Mouse (Mus musculus) forebrain, postnatal 0 days (tissue): Measurements from ENCODE around the gene Synrg. TPM values are rescaled to one million over a fixed set of nuclear protein-coding genes. Genes with fewer than 3 reads are reported as not detected.

Source experiments
- ATAC-seq: fragments of 200-750 bp; cut with Nextera tagmentation; 2 replicates; pipeline ENCODE4 v1.8.0; 2017; ENCODE audit warnings: mild to moderate bottlenecking, moderate library complexity
- DNase-seq: peaks from one replicate; pipeline ENCODE4 v3.0.0-alpha.2; 2015
- H3K27ac ChIP-seq: fragments of 300-500 bp; sonication (generic); 2 replicates; pipeline ENCODE4 v1.5.1; 2014; ENCODE audit warnings: low read depth, mild to moderate bottlenecking, antibody characterized with exemption, low read length, moderate library complexity, mixed read lengths
- H3K27me3 ChIP-seq: fragments of 300-500 bp; sonication (generic); 2 replicates; pipeline ENCODE4 v1.6.1; 2014; ENCODE audit warnings: mild to moderate bottlenecking, low read length, mixed read lengths; ENCODE audit not compliant: insufficient read depth
- H3K36me3 ChIP-seq: fragments of 300-500 bp; sonication (generic); 2 replicates; pipeline ENCODE4 v1.6.1; 2014; ENCODE audit warnings: mild to moderate bottlenecking, moderate library complexity; ENCODE audit not compliant: insufficient read depth
- H3K4me1 ChIP-seq: fragments of 300-500 bp; sonication (generic); 2 replicates; pipeline ENCODE4 v1.6.1; 2014; ENCODE audit warnings: antibody characterized with exemption; ENCODE audit not compliant: insufficient read depth
- H3K4me2 ChIP-seq: fragments of 300-500 bp; sonication (generic); 2 replicates; pipeline ENCODE4 v1.6.1; 2014; ENCODE audit warnings: low read depth, mild to moderate bottlenecking, moderate library complexity
- H3K4me3 ChIP-seq: fragments of 300-500 bp; sonication (generic); 2 replicates; pipeline ENCODE4 v1.5.1; 2014; ENCODE audit warnings: low read depth, low read length, mixed read lengths
- H3K9ac ChIP-seq: fragments of 300-500 bp; sonication (generic); 2 replicates; pipeline ENCODE4 v1.6.1; 2014; ENCODE audit warnings: mild to moderate bottlenecking
- H3K9me3 ChIP-seq: fragments of 300-500 bp; sonication (generic); 2 replicates; pipeline ENCODE4 v1.6.1; 2016; ENCODE audit warnings: low read length
- CTCF ChIP-seq: sonication (generic); IDR thresholded peaks from 2 replicates; pipeline ENCODE4 v1.5.1; 2016; ENCODE audit warnings: antibody characterized with exemption, control low read depth, low read depth
- WGBS: fragments of 180-500 bp; shearing (Covaris S2); extraction: QIAGEN DNeasy Blood & Tissue Kit; methylation state at CpG from one replicate; pipeline ENCODE4 v1.1.7; 2014; 5-methylcytosine and 5-hydroxymethylcytosine counted together
- polyA plus RNA-seq: library from polyadenylated mRNA; unstranded; fragments of >200 nt; fragmentation: Nextera tagmentation; extraction: Ambion mirVana; gene quantifications from 2 replicates; pipeline ENCODE4 v1.2.1, GENCODE M21; 2015
- total RNA-seq: library from RNA; depleted of rRNA; stranded (reverse); fragments of >200 nt; gene quantifications from 2 replicates; pipeline ENCODE4 v1.2.3, GENCODE M21; 2014

Gene Synrg
- total and polyA plus RNA-seq, 2 experiments from 2014 or later, result 18.6 to 52.1 TPM

- Histone ChIP-seq H3K27me3 (no peaks in the 10 kb centered on the region), H3K4me3 (no peak overlapping the region), H3K36me3 (peaks cover 86% of the 10 kb centered on the region), H3K9ac (no peak overlapping the region), H3K27ac (no peak overlapping the region), H3K9me3 (no peaks in the 10 kb centered on the region), H3K4me2 (no peak overlapping the region), H3K4me1 (no peaks in the 10 kb centered on the region)
- TF ChIP-seq CTCF, result no peak
- 81% methylated on average over 4 of the region's 4 CpGs for WGBS
- no peak for DNase-seq
- ATAC-seq, result no peak
These were observed 35.2 kb downstream of the Synrg start for GRCm38 (mm10) chr11:83999411-83999915.

- no peak for TF ChIP-seq CTCF
- Histone ChIP-seq H3K9me3 (no peaks in the 10 kb centered on the region), H3K27me3 (no peaks in the 10 kb centered on the region), H3K9ac (no peak overlapping the region), H3K4me1 (no peaks in the 10 kb centered on the region), H3K4me3 (no peak overlapping the region), H3K4me2 (no peak overlapping the region), H3K27ac (no peak overlapping the region), H3K36me3 (peaks cover 85% of the 10 kb centered on the region)
- WGBS, result 91% methylated on average over 3 of the region's 3 CpGs
- DNase-seq (no peak), ATAC-seq (no peak)
These were observed 37.0 kb downstream of the Synrg start for GRCm38 (mm10) chr11:84001257-84001656.

DNA sequence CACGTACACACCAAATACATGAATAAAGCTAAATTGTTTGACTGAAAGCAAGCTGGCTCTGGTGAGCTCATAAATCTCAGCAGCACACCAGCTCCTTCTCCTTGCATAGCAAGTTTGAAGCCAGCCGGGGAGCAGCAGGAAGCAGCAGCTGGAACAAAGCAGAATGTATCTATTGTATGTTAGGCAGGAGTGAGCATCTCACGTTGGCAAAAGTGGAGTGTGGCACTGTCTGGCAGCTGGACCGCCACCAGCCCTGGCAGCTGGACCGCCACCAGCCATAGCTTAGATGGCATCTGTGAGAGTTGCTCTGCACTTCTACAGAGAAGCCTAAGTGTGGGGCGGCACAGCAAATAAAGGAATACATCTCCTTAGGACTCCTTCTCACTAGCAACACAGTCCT is 39.8 kb downstream of the Synrg start:
- WGBS, result 83% methylated on average over 6 of the region's 6 CpGs
- no peak for ATAC-seq
- H3K36me3 ChIP-seq, result peaks cover 72% of the 10 kb centered on the region

DNA sequence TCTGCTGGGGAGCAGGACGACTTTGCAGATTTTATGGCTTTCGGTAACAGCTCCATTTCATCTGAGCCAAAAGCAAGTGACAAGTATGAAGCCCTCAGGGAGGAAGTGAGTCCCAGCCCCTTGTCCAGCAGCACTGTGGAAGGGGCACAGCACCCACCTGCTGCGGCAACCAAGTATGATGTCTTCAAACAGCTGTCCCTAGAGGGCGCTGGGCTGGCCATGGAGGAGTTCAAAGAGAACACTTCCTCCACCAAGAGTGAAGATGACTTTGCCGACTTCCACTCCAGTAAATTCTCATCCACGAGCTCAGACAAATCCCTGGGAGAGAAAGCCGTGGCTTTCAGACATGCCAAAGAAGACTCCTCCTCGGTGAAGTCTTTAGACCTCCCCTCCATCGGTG is 44.8 kb downstream of the Synrg start:
- DNase-seq, result no peak
- H3K9me3 ChIP-seq, result no peaks in the 10 kb centered on the region

More for the DNA sequence above, 39.8 kb downstream of the Synrg start:
- Histone ChIP-seq H3K4me1 (no peaks in the 10 kb centered on the region), H3K27ac (no peak overlapping the region), H3K4me2 (no peak overlapping the region), H3K27me3 (no peaks in the 10 kb centered on the region), H3K9me3 (no peaks in the 10 kb centered on the region), H3K9ac (no peak overlapping the region), H3K4me3 (no peak overlapping the region)
- no peak for TF ChIP-seq CTCF
- DNase-seq, result no peak

DNA sequence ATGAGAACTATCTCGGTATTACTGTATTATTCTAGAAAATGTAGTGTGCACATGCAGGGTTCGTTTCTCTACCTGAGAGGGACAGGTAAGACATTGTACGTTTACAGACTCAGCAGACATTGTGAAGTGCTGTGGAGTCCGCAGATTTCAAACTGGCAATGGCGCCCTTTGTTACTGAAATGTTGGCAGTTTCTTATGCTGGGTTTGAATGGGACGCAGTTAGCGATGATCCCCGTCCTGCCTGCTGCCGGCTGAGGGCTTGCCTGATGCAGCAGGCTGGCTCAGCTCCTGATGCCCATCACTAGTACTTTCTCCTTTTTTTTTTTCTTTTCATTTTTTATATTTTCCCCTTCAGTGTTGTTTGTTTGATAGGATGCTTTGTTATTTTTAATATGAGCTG is 46.2 kb downstream of the Synrg start:
- no peak for DNase-seq
- TF ChIP-seq CTCF, result no peak
- H3K27ac ChIP-seq, result no peak overlapping the region; the same call in 1 of the 2 replicates
- peaks cover 29% of the 10 kb centered on the region for H3K36me3 ChIP-seq
- no peaks in the 10 kb centered on the region for H3K9me3 ChIP-seq
- WGBS, result 40% methylated on average over 9 of the region's 9 CpGs
- no peak overlapping the region for H3K4me2 ChIP-seq
- ATAC-seq, result no peak
- H3K9ac ChIP-seq, result no peak overlapping the region
- H3K4me1 ChIP-seq, result peaks cover 15% of the 10 kb centered on the region
- H3K4me3 ChIP-seq, result no peak overlapping the region
- no peaks in the 10 kb centered on the region for H3K27me3 ChIP-seq

More for the DNA sequence above, 44.8 kb downstream of the Synrg start:
- Histone ChIP-seq H3K4me1 (peaks cover 15% of the 10 kb centered on the region), H3K9ac (no peak overlapping the region), H3K36me3 (peaks cover 41% of the 10 kb centered on the region), H3K4me2 (no peak overlapping the region), H3K27me3 (no peaks in the 10 kb centered on the region), H3K4me3 (no peak overlapping the region), H3K27ac (no peak overlapping the region)
- ATAC-seq, result no peak
- no peak; the same call in 1 of the 2 replicates for TF ChIP-seq CTCF
- WGBS, result 82% methylated on average over 9 of the region's 9 CpGs

DNA sequence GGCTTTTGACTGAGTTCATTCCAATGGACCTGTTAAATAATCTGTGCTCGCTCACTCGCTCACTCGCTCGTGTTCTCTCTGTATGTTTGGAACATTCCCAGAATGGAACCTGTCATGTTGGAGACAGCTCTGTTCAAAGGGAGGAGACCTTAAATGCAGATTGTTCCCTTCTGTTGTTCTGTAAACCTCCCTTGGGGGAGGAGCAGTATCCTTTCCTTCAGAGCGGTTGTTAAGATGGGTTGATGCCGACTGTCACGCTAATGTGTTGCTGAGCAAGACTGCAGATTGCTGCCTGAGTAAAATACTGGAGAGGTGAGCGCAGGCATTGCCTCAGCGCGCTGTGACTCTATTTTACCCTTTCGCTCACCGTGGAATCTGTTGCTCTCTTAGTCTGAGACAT is 46.8 kb downstream of the Synrg start:
- ATAC-seq, result peak; percentile 59

GRCm38 (mm10) chr11:84011576-84011975 is 47.3 kb downstream of the Synrg start:
- H3K4me1 ChIP-seq, result peaks cover 15% of the 10 kb centered on the region
- WGBS, result 15% methylated on average over 2 of the region's 2 CpGs
- H3K36me3 ChIP-seq, result peaks cover 19% of the 10 kb centered on the region
- no peak overlapping the region for H3K4me3 ChIP-seq
- ATAC-seq, result 0 out of 2 replicates have a peak, but pooled peaks have one; percentile 20
- H3K9ac ChIP-seq, result 0 out of 2 replicates have a peak overlapping the region, but pooled peaks have one; percentile 31
- TF ChIP-seq CTCF, result no peak
- H3K4me2 ChIP-seq, result peak overlapping the region; percentile 23; the same call in 1 of the 2 replicates
- H3K9me3 ChIP-seq, result no peaks in the 10 kb centered on the region
- DNase-seq, result peak; percentile 24
- H3K27me3 ChIP-seq, result no peaks in the 10 kb centered on the region
- H3K27ac ChIP-seq, result peak overlapping the region; percentile 36; the same call in 1 of the 2 replicates

More for the DNA sequence above, 46.8 kb downstream of the Synrg start:
- Histone ChIP-seq H3K9me3 (no peaks in the 10 kb centered on the region), H3K9ac (peak overlapping the region; percentile 35), H3K4me1 (peaks cover 15% of the 10 kb centered on the region), H3K27ac (peak overlapping the region; percentile 46), H3K36me3 (peaks cover 23% of the 10 kb centered on the region), H3K27me3 (no peaks in the 10 kb centered on the region), H3K4me2 (peak overlapping the region; percentile 23), H3K4me3 (no peak overlapping the region)
- 18% methylated on average over 12 of the region's 12 CpGs for WGBS
- no peak for TF ChIP-seq CTCF
- DNase-seq, result peak; percentile 57
